Mouse (Mus musculus) embryonic facial prominence, embryonic 12.5 days (tissue): Measurements from ENCODE around the gene Atp6v0c. TPM values are rescaled to one million over a fixed set of nuclear protein-coding genes. Genes with fewer than 3 reads are reported as not detected.

ENCODE experiments used
- ATAC-seq: fragments of 200-750 bp; cut with Nextera tagmentation; 2 replicates; pipeline ENCODE4 v1.8.0; 2017; ENCODE audit not compliant: insufficient number of reproducible peaks, insufficient read depth, low FRiP score, low TSS enrichment
- H3K27ac ChIP-seq: fragments of 300-500 bp; sonication (generic); 2 replicates; pipeline ENCODE4 v1.5.1; 2016; ENCODE audit warnings: mild to moderate bottlenecking
- H3K27me3 ChIP-seq: fragments of 300-500 bp; sonication (generic); 2 replicates; pipeline ENCODE4 v1.6.1; 2016; ENCODE audit warnings: mild to moderate bottlenecking, moderate library complexity
- H3K36me3 ChIP-seq: fragments of 300-500 bp; sonication (generic); 2 replicates; pipeline ENCODE4 v1.6.1; 2016; ENCODE audit warnings: mild to moderate bottlenecking
- H3K4me1 ChIP-seq: fragments of 300-500 bp; sonication (generic); 2 replicates; pipeline ENCODE4 v1.6.1; 2016
- H3K4me2 ChIP-seq: fragments of 300-500 bp; sonication (generic); replicated peaks from 2 replicates; pipeline ENCODE4 v1.6.1; 2016; ENCODE audit warnings: mild to moderate bottlenecking, moderate library complexity
- H3K4me3 ChIP-seq: fragments of 300-500 bp; sonication (generic); 2 replicates; pipeline ENCODE4 v1.5.1; 2016; ENCODE audit warnings: mild to moderate bottlenecking
- H3K9ac ChIP-seq: fragments of 300-500 bp; sonication (generic); 2 replicates; pipeline ENCODE4 v1.6.1; 2016; ENCODE audit warnings: mild to moderate bottlenecking, moderate library complexity
- H3K9me3 ChIP-seq: fragments of 300-500 bp; sonication (generic); 2 replicates; pipeline ENCODE4 v1.6.1; 2016; ENCODE audit warnings: mild to moderate bottlenecking, moderate library complexity
- WGBS: fragments of 180-500 bp; shearing (Covaris S2); methylation state at CpG from one replicate; pipeline ENCODE4 v1.1.7; 2016; 5-methylcytosine and 5-hydroxymethylcytosine counted together
- polyA plus RNA-seq: library from polyadenylated mRNA; unstranded; fragments of >200 nt; fragmentation: Nextera tagmentation; extraction: Ambion mirVana; gene quantifications from 2 replicates; pipeline ENCODE4 v1.2.1, GENCODE M21; 2016

The Atp6v0c gene
- polyA plus RNA-seq, 1 experiment from 2014 or later = 445 TPM

- under 1% methylated on average over 26 of the region's 26 CpGs for WGBS
- no peaks in the 10 kb centered on the region for H3K9me3 ChIP-seq
- peak overlapping the region; percentile 34 for H3K4me3 ChIP-seq
- H3K36me3 ChIP-seq = peaks cover 12% of the 10 kb centered on the region
- H3K27me3 ChIP-seq = no peaks in the 10 kb centered on the region
- ATAC-seq = peak; percentile 73
- peaks cover 11% of the 10 kb centered on the region; the same call in 1 of the 2 replicates for H3K4me1 ChIP-seq
- peak overlapping the region; percentile 77 for H3K4me2 ChIP-seq
- peak overlapping the region; percentile 42 for H3K9ac ChIP-seq
- H3K27ac ChIP-seq = no peak overlapping the region
Measured at GRCm38 (mm10) chr17:24151890-24152563, 17.5 kb downstream of the Atp6v0c start.

- Histone ChIP-seq H3K4me1 (peaks cover 11% of the 10 kb centered on the region; the same call in 1 of the 2 replicates), H3K36me3 (peaks cover 9% of the 10 kb centered on the region), H3K9me3 (no peaks in the 10 kb centered on the region), H3K27ac (no peak overlapping the region), H3K27me3 (no peaks in the 10 kb centered on the region), H3K9ac (no peak overlapping the region), H3K4me3 (peak overlapping the region; percentile 34; the same call in 1 of the 2 replicates), H3K4me2 (peak overlapping the region; percentile 77)
- 12% methylated on average over 7 of the region's 7 CpGs for WGBS
- ATAC-seq = no peak
Measured at GRCm38 (mm10) chr17:24151382-24151781, 18.1 kb downstream of the Atp6v0c start.

- Histone ChIP-seq H3K4me2 (peak within 1 kb of the TSS; percentile 77), H3K9me3 (no peaks in the 10 kb centered on the region), H3K4me3 (peak within 1 kb of the TSS; percentile 34), H3K9ac (peak within 1 kb of the TSS; percentile 42), H3K27ac (no peak within 1 kb of the TSS), H3K4me1 (peaks cover 11% of the 10 kb centered on the region; the same call in 1 of the 2 replicates), H3K36me3 (peaks cover 3% of the 10 kb centered on the region), H3K27me3 (no peaks in the 10 kb centered on the region)
- no peak for ATAC-seq
- 86% methylated on average over 2 of the region's 2 CpGs for WGBS
Measured at GRCm38 (mm10) chr17:24150824-24151223, 18.7 kb downstream of the Atp6v0c start, which contains the start of gene Pdpk1. Pdpk1 (minus strand) TSS chr17:24150924.

- Histone ChIP-seq H3K36me3 (no peaks in the 10 kb centered on the region), H3K9ac (no peak overlapping the region), H3K4me1 (peaks cover 11% of the 10 kb centered on the region; the same call in 1 of the 2 replicates), H3K4me3 (no peak overlapping the region), H3K27ac (no peak overlapping the region), H3K27me3 (no peaks in the 10 kb centered on the region), H3K9me3 (no peaks in the 10 kb centered on the region), H3K4me2 (no peak overlapping the region)
- 89% methylated on average over 7 of the region's 7 CpGs for WGBS
- no peak for ATAC-seq
Measured at GRCm38 (mm10) chr17:24149421-24149820, 20.1 kb downstream of the Atp6v0c start.

GRCm38 (mm10) chr17:24142897-24143296, 26.6 kb downstream of the Atp6v0c start:
- Histone ChIP-seq H3K4me1 (peaks cover 12% of the 10 kb centered on the region), H3K4me3 (no peak overlapping the region), H3K9me3 (no peaks in the 10 kb centered on the region), H3K27ac (no peak overlapping the region), H3K4me2 (no peak overlapping the region), H3K9ac (no peak overlapping the region), H3K36me3 (no peaks in the 10 kb centered on the region), H3K27me3 (no peaks in the 10 kb centered on the region)
- no peak for ATAC-seq
- 50% methylated on average over 2 of the region's 2 CpGs for WGBS

- H3K4me2 ChIP-seq = peak overlapping the region; percentile 76
- H3K9ac ChIP-seq = peak overlapping the region; percentile 92
- no peaks in the 10 kb centered on the region for H3K9me3 ChIP-seq
- H3K27me3 ChIP-seq = no peaks in the 10 kb centered on the region
- H3K4me1 ChIP-seq = peaks cover 12% of the 10 kb centered on the region
- H3K27ac ChIP-seq = peak overlapping the region; percentile 85
- peak; percentile 97 for ATAC-seq
- WGBS = under 1% methylated on average over 54 of the region's 57 CpGs
- no peaks in the 10 kb centered on the region for H3K36me3 ChIP-seq
- H3K4me3 ChIP-seq = peak overlapping the region; percentile 99
Measured at GRCm38 (mm10) chr17:24141425-24141920, 28.0 kb downstream of the Atp6v0c start.

GRCm38 (mm10) chr17:24140845-24141424, 28.6 kb downstream of the Atp6v0c start:
- H3K9ac ChIP-seq = peak overlapping the region; percentile 92
- no peaks in the 10 kb centered on the region for H3K36me3 ChIP-seq
- WGBS = under 1% methylated on average over 29 of the region's 43 CpGs
- no peaks in the 10 kb centered on the region for H3K9me3 ChIP-seq
- peak overlapping the region; percentile 99 for H3K4me3 ChIP-seq
- H3K4me1 ChIP-seq = peaks cover 12% of the 10 kb centered on the region
- H3K27me3 ChIP-seq = no peaks in the 10 kb centered on the region
- no peak; the same call in none of the 2 replicates for ATAC-seq
- peak overlapping the region; percentile 85 for H3K27ac ChIP-seq
- peak overlapping the region; percentile 76 for H3K4me2 ChIP-seq

- Histone ChIP-seq H3K4me2 (peak overlapping the region; percentile 76), H3K4me1 (peaks cover 12% of the 10 kb centered on the region), H3K27me3 (no peaks in the 10 kb centered on the region), H3K9me3 (no peaks in the 10 kb centered on the region), H3K4me3 (peak overlapping the region; percentile 99), H3K27ac (no peak overlapping the region), H3K9ac (peak overlapping the region; percentile 92), H3K36me3 (no peaks in the 10 kb centered on the region)
- ATAC-seq = no peak
- 90% methylated on average over 4 of the region's 4 CpGs for WGBS
Measured at GRCm38 (mm10) chr17:24139968-24140367, 29.5 kb downstream of the Atp6v0c start.

DNA sequence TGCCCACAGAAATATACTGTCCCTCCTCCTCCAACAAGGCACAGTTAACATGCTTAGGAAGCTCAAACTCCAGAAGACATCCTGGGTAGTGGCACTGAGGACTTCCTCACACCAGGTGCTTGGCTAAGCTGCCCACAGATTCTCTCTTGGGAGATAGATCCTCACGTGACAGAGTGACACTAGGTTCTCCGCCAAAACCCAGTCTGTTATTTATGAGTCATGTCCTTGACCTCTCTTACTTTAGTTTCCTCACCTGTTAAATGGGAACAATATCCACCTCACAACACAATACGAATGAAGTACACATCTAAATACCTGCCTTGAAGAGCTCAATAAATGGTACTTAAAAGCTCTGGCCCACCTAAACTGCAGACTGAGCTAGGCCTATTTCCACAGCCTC, 30.2 kb downstream of the Atp6v0c start:
- peaks cover 12% of the 10 kb centered on the region for H3K4me1 ChIP-seq
- H3K36me3 ChIP-seq = no peaks in the 10 kb centered on the region
- no peaks in the 10 kb centered on the region for H3K27me3 ChIP-seq
- H3K4me2 ChIP-seq = no peak overlapping the region
- H3K9me3 ChIP-seq = no peaks in the 10 kb centered on the region
- no peak for ATAC-seq
- H3K9ac ChIP-seq = no peak overlapping the region
- 85% methylated on average over 3 of the region's 3 CpGs for WGBS
- H3K27ac ChIP-seq = no peak overlapping the region
- no peak overlapping the region for H3K4me3 ChIP-seq

DNA sequence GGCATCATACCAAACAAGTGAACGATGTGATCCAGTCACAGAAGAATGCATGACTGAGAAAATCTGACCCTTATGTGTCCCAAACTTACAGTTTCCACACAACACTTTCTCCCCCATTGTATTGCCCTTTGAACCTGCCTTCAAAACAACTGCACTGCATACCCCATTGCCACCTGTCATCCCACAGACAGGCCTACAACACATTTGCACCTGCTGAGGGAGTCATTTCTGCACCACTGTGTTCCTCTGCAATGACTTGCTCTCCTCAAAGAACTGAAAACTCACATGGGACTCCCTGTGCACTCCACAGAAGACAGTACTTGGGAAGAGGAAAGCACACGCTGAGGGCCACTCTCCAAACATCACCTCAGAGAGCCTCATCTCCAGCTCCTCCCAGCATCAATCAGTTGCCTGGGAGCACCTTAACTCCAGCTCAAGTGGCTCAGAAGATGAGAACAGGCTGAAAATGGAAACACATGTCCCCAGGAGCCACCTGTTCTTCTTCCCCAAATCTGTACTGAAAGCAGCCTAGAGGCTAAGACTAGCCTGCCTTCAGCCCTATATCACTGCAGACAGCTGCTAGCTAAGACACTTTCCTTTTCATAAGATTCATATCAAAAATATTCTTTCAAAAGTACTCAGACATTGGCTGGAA, 32.1 kb downstream of the Atp6v0c start:
- H3K27ac ChIP-seq = no peak overlapping the region
- ATAC-seq = no peak
- WGBS = 84% methylated on average over 2 of the region's 2 CpGs
- H3K36me3 ChIP-seq = no peaks in the 10 kb centered on the region
- H3K4me3 ChIP-seq = no peak overlapping the region
- H3K9me3 ChIP-seq = no peaks in the 10 kb centered on the region
- H3K9ac ChIP-seq = no peak overlapping the region
- H3K27me3 ChIP-seq = no peaks in the 10 kb centered on the region
- peaks cover 12% of the 10 kb centered on the region for H3K4me1 ChIP-seq
- no peak overlapping the region for H3K4me2 ChIP-seq

- no peaks in the 10 kb centered on the region for H3K9me3 ChIP-seq
- no peak overlapping the region for H3K4me2 ChIP-seq
- no peaks in the 10 kb centered on the region for H3K27me3 ChIP-seq
- no peaks in the 10 kb centered on the region for H3K36me3 ChIP-seq
- no peak overlapping the region for H3K4me3 ChIP-seq
- no peak overlapping the region for H3K27ac ChIP-seq
- ATAC-seq = no peak
- H3K9ac ChIP-seq = no peak overlapping the region
- H3K4me1 ChIP-seq = no peaks in the 10 kb centered on the region
Measured at GRCm38 (mm10) chr17:24134062-24134461, 35.4 kb downstream of the Atp6v0c start.
